ENCODE assay signal across 13 mouse cellular contexts in genomic region chr17:43573624-43574073, GRCm38 (mm10). TPM values are rescaled to one million over a fixed set of nuclear protein-coding genes. Genes with fewer than 3 reads are reported as not detected.
DNase-seq lines count a peak whose midpoint lies in the region; ATAC-seq lines count a peak whose summit lies in the region.
"Had no signal": no experiment of that assay in that cellular context is flagged by ENCODE, and none has a peak within 500 bp of the region (broad histone marks: within the 10 kb centered on the region; RNA-seq: fewer than 3 reads in every experiment).

No protein-coding gene starts in this region.

- DNase-seq in liver, result no peak
- peak; percentile 77 for DNase-seq in R1 (ENCODE audit: low read depth, low spot score)
- no peak for DNase-seq in urinary bladder, postnatal 25 days (ENCODE audit: low spot score)
- DNase-seq: right cerebral cortex, postnatal 4 days had no signal

- no peaks in the 10 kb centered on the region for H3K27me3 ChIP-seq in liver, embryonic 15.5 days
- H3K27me3 ChIP-seq: neural tube, embryonic 13.5 days had no signal

- ATAC-seq in liver, embryonic 15.5 days (ENCODE audit: insufficient read depth), result 0 out of 2 replicates have a peak, but pooled peaks have one; percentile 12
- ATAC-seq in common myeloid progenitor, adult 5-6 weeks (replicated peaks; ENCODE audit: low read depth, poor library complexity, severe bottlenecking), result peak; percentile 88
- ATAC-seq in megakaryocyte, adult 5-6 weeks (ENCODE audit: poor library complexity, severe bottlenecking), result peak; percentile 87
- ATAC-seq in activated CD4-positive, CD25-positive, alpha-beta regulatory T cell, adult 4 months, result no peak

- no peaks in the 10 kb centered on the region for H3K36me3 ChIP-seq in liver, embryonic 15.5 days (replicated peaks)
- H3K36me3 ChIP-seq: neural tube, embryonic 13.5 days had no signal

- H3K9me3 ChIP-seq in liver, embryonic 15.5 days (replicated peaks), result no peaks in the 10 kb centered on the region
- H3K9me3 ChIP-seq: neural tube, embryonic 13.5 days had no signal

- H3K4me1 ChIP-seq in liver, embryonic 15.5 days (replicated peaks), result 0 out of 2 replicates have a peak, but pooled peaks cover 5% of the 10 kb centered on the region

- no peak overlapping the region for H3K9ac ChIP-seq in liver, embryonic 15.5 days
- H3K9ac ChIP-seq: liver, embryonic 14.5 days; neural tube, embryonic 13.5 days had no signal

- H3K4me3 ChIP-seq in liver, embryonic 15.5 days (replicated peaks), result no peak overlapping the region
- H3K4me3 ChIP-seq: neural tube, embryonic 13.5 days had no signal

- no peak overlapping the region for H3K27ac ChIP-seq in liver, embryonic 15.5 days (replicated peaks)
- H3K27ac ChIP-seq: liver, embryonic 14.5 days; neural tube, embryonic 13.5 days had no signal

- WGBS in liver, embryonic 15.5 days (ENCODE audit: insufficient replicate concordance), result 17% methylated on average over 3 of the region's 3 CpGs

- H3K4me2 ChIP-seq in liver, embryonic 15.5 days, result no peak overlapping the region
- H3K4me2 ChIP-seq: neural tube, embryonic 13.5 days had no signal

RNA-seq across cellular contexts. Expression of gene Pla2g7, which starts 5.8 kb away (rescaled TPM):
- polyA plus RNA-seq in liver, embryonic 15.5 days (2015; fragmentation: Nextera tagmentation; extraction: Ambion mirVana), result 22.6 and 28.1 TPM in 2 replicates
- 0.46 TPM in 1 of 2 replicates, not detected in the other for total RNA-seq in common myeloid progenitor, adult 5-6 weeks (2017)
- total RNA-seq in megakaryocyte, adult 5-6 weeks (2015), result 48.9 and 55.2 TPM in 2 replicates
- total RNA-seq in megakaryocyte, adult 5-6 weeks (2017), result 36.2 and 37.2 TPM in 2 replicates
- polyA plus RNA-seq in activated CD4-positive, CD25-positive, alpha-beta regulatory T cell, adult 4 months (2017; shearing (Covaris generic)), result under 1 TPM in 1 of 2 experiments, not detected in 1; 0.89 TPM

RNA-seq across cellular contexts. Expression of gene Ankrd66, which starts 30.2 kb away (rescaled TPM):
- polyA plus RNA-seq in liver, embryonic 15.5 days (2015; fragmentation: Nextera tagmentation; extraction: Ambion mirVana), result not detected in 2 replicates
- not detected in 2 replicates for total RNA-seq in common myeloid progenitor, adult 5-6 weeks (2017)
- total RNA-seq in megakaryocyte, adult 5-6 weeks (2015), result 0.62 and 1.8 TPM in 2 replicates
- total RNA-seq in megakaryocyte, adult 5-6 weeks (2017), result 0.18 TPM in 1 of 2 replicates, not detected in the other
- not detected for polyA plus RNA-seq in activated CD4-positive, CD25-positive, alpha-beta regulatory T cell, adult 4 months (2017; shearing (Covaris generic))
- total RNA-seq: adrenal gland, postnatal 4 days had no signal
- polyA plus RNA-seq: heart, embryonic 16.5 days had no signal

RNA-seq across cellular contexts. Expression of gene Tdrd6, which starts 56.5 kb away (rescaled TPM):
- not detected in 2 replicates for polyA plus RNA-seq in liver, embryonic 15.5 days (2015; fragmentation: Nextera tagmentation; extraction: Ambion mirVana)
- not detected in 2 replicates for total RNA-seq in common myeloid progenitor, adult 5-6 weeks (2017)
- not detected in 2 replicates for total RNA-seq in megakaryocyte, adult 5-6 weeks (2015)
- total RNA-seq in megakaryocyte, adult 5-6 weeks (2017), result not detected in 2 replicates
- polyA plus RNA-seq in activated CD4-positive, CD25-positive, alpha-beta regulatory T cell, adult 4 months (2017; shearing (Covaris generic)), result not detected
- polyA plus RNA-seq: embryonic facial prominence, embryonic 11.5 days had no signal

Comparison
In these comparisons a context has a peak if more than half of its experiments do, and no peak if none do; other contexts are left out.
1. RNA of gene Pla2g7, which starts 5.8 kb away (total RNA-seq): 36.2 to 55.2 TPM in megakaryocyte, adult 5-6 weeks; 0.46 TPM in common myeloid progenitor, adult 5-6 weeks; every median in the first group is over 10 times any median in the second.